Mouse (Mus musculus) stomach, postnatal 0 days (tissue): ENCODE measurements around the gene Dynll1. TPM values are rescaled to one million over a fixed set of nuclear protein-coding genes. Genes with fewer than 3 reads are reported as not detected.
A peak's percentile ranks its signal among the peaks of the same experiment; 100 is the strongest.

Experiments used
- ATAC-seq: fragments of 200-750 bp; cut with Nextera tagmentation; 2 replicates; pipeline ENCODE4 v1.8.0; 2017; ENCODE audit not compliant: low FRiP score, low TSS enrichment
- DNase-seq: peaks from one replicate; pipeline ENCODE4 v3.0.0-alpha.2; 2016; ENCODE audit warnings: low spot score
- H3K27ac ChIP-seq: fragments of 300-500 bp; sonication (generic); replicated peaks from 2 replicates; pipeline ENCODE4 v1.5.1; 2014; ENCODE audit warnings: mild to moderate bottlenecking, control low read depth
- H3K27me3 ChIP-seq: fragments of 300-500 bp; sonication (generic); 2 replicates; pipeline ENCODE4 v1.6.1; 2014; ENCODE audit warnings: low read length; ENCODE audit not compliant: control insufficient read depth, insufficient read depth
- H3K36me3 ChIP-seq: fragments of 300-500 bp; sonication (generic); 2 replicates; pipeline ENCODE4 v1.6.1; 2014; ENCODE audit warnings: low read length, mixed read lengths; ENCODE audit not compliant: control insufficient read depth, insufficient read depth
- H3K4me1 ChIP-seq: fragments of 300-500 bp; sonication (generic); replicated peaks from 2 replicates; pipeline ENCODE4 v1.6.1; 2014; ENCODE audit warnings: antibody characterized with exemption; ENCODE audit not compliant: control insufficient read depth, insufficient read depth
- H3K4me2 ChIP-seq: fragments of 300-500 bp; sonication (generic); replicated peaks from 2 replicates; pipeline ENCODE4 v1.6.1; 2014; ENCODE audit warnings: low read depth, mild to moderate bottlenecking, control low read depth, moderate library complexity
- H3K4me3 ChIP-seq: fragments of 300-500 bp; sonication (generic); 2 replicates; pipeline ENCODE4 v1.5.1; 2014; ENCODE audit warnings: low read depth, low read length, control low read depth
- H3K9ac ChIP-seq: fragments of 300-500 bp; sonication (generic); 2 replicates; pipeline ENCODE4 v1.6.1; 2014; ENCODE audit warnings: mild to moderate bottlenecking, low read length, control low read depth, mixed read lengths
- H3K9me3 ChIP-seq: fragments of 300-500 bp; sonication (generic); 2 replicates; pipeline ENCODE4 v1.6.1; 2016; ENCODE audit warnings: low read length; ENCODE audit not compliant: control insufficient read depth
- CTCF ChIP-seq: IDR thresholded peaks from 2 replicates; pipeline ENCODE4 v1.5.1; 2016; ENCODE audit warnings: antibody characterized with exemption, low read depth, mild to moderate bottlenecking, moderate library complexity
- EP300 ChIP-seq: optimal IDR thresholded peaks from 2 replicates; pipeline ENCODE3; 2016; ENCODE audit warnings: antibody characterized with exemption
- WGBS: fragments of 180-500 bp; shearing (Covaris S2); extraction: QIAGEN DNeasy Blood & Tissue Kit; methylation state at CpG from one replicate; pipeline ENCODE4 v1.1.7; 2014; 5-methylcytosine and 5-hydroxymethylcytosine counted together
- polyA plus RNA-seq: library from polyadenylated mRNA; unstranded; fragments of >200 nt; fragmentation: Nextera tagmentation; extraction: Ambion mirVana; gene quantifications from 2 replicates; pipeline ENCODE4 v1.2.1, GENCODE M21; 2015

Dynll1 gene
- polyA plus RNA-seq = 1,661 and 1,792 TPM in 2 replicates

DNA sequence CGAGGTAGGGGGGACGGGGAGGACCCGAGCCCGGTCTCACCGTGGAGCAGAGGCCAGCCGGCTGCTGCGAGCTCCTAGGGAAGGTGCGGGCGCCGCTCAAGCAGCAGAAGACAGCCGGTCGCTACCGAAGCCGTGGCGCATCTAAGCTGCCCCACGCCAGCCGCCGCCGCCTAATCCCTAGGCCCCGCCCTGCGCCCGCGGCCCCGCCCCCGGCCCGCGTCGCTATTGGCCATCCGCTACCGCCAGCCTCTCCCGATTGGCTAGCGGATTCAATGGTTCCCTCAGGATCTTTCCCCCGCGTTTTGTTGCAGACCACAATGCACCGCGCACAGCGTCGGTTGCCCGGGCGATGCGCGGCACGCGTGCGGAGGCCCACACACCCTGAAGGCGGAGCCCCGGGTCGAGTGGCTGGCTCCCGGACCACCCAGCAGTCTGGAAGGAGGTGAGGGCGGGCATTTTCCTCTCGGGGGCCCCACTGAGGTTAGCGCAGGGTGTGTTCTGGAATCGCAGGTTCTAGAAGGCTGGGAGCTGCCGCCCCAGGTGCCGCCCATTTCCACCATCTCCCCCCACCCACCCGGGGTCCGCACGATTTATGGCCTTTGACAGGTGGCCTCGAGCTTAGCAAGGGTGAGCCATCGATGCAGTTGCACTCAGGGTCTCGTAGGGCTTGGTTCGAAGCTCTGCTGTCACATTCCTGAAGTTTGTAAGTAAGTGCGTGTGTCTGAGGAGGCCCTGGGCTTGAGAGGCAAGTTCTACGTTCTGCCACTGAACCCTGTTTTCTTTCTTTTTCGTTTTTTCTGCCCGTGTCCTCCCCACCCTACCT is at the start of gene Dynll1:
Dynll1 (minus strand) TSS at position 208 of the 823 bp plus-strand sequence.
- WGBS = under 1% methylated on average over 56 of the region's 66 CpGs
- no peaks in the 10 kb centered on the region for H3K27me3 ChIP-seq
- peak within 1 kb of the TSS; percentile 87 for H3K4me3 ChIP-seq
- peak within 1 kb of the TSS; percentile 95 for H3K27ac ChIP-seq
- H3K4me1 ChIP-seq = peaks cover 4% of the 10 kb centered on the region
- ATAC-seq = peak; percentile 95
- peaks cover 6% of the 10 kb centered on the region for H3K36me3 ChIP-seq
- peak; percentile 99 for DNase-seq
- peak within 1 kb of the TSS; percentile 81 for H3K4me2 ChIP-seq
- no peaks in the 10 kb centered on the region for H3K9me3 ChIP-seq
- peak within 1 kb of the TSS; percentile 82 for H3K9ac ChIP-seq
- TF ChIP-seq EP300 = peak; percentile 95
- peak; percentile 40; the same call in 1 of the 2 replicates for TF ChIP-seq CTCF

DNA sequence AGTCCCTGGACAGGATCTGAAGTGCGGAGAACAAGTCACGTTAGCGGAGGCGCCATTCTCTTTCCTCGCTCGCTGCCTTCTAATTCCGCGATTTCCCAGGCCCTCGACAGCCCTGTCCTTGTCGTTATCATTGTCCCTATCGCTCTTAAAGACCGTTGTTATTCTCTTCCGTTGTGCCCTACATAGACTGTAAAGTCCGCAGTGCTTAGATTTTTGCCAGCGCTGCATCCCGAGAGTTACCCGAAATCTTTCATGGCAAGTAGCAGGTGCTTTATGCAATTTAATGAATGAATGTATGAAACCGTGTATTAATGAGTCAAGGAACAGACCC is 48.4 kb upstream of the Dynll1 start:
- TF ChIP-seq EP300 = no peak
- H3K4me3 ChIP-seq = peak overlapping the region; percentile 73
- H3K9ac ChIP-seq = peak overlapping the region; percentile 62
- DNase-seq (no peak), ATAC-seq (peak; percentile 20)
- H3K27ac ChIP-seq = peak overlapping the region; percentile 74
- H3K9me3 ChIP-seq = no peaks in the 10 kb centered on the region
- no peaks in the 10 kb centered on the region; the same call in 1 of the 2 replicates for H3K4me1 ChIP-seq
- H3K27me3 ChIP-seq = no peaks in the 10 kb centered on the region
- peaks cover 4% of the 10 kb centered on the region; the same call in 1 of the 2 replicates for H3K36me3 ChIP-seq
- H3K4me2 ChIP-seq = peak overlapping the region; percentile 84
- WGBS = under 1% methylated on average over 18 of the region's 18 CpGs

GRCm38 (mm10) chr5:115348546-115349224 is 47.9 kb upstream of the Dynll1 start, which contains the start of gene Cox6a1:
Gene Cox6a1, minus strand, starts transcription at chr5:115348981.
- under 1% methylated on average over 62 of the region's 74 CpGs for WGBS
- H3K4me3 ChIP-seq = peak within 1 kb of the TSS; percentile 73
- DNase-seq (peak; percentile 99), ATAC-seq (peak; percentile 91)
- H3K27ac ChIP-seq = peak within 1 kb of the TSS; percentile 74
- peak within 1 kb of the TSS; percentile 76 for H3K9ac ChIP-seq
- no peaks in the 10 kb centered on the region for H3K9me3 ChIP-seq
- H3K4me1 ChIP-seq = no peaks in the 10 kb centered on the region; the same call in 1 of the 2 replicates
- H3K27me3 ChIP-seq = no peaks in the 10 kb centered on the region
- TF ChIP-seq EP300 = no peak
- TF ChIP-seq CTCF = peak; percentile 47
- peaks cover 4% of the 10 kb centered on the region; the same call in 1 of the 2 replicates for H3K36me3 ChIP-seq
- peak within 1 kb of the TSS; percentile 86 for H3K4me2 ChIP-seq

GRCm38 (mm10) chr5:115347564-115347963 is 46.8 kb upstream of the Dynll1 start:
- Histone ChIP-seq H3K27ac (no peak overlapping the region), H3K4me3 (peak overlapping the region; percentile 73)
- ATAC-seq = peak; percentile 63

DNA sequence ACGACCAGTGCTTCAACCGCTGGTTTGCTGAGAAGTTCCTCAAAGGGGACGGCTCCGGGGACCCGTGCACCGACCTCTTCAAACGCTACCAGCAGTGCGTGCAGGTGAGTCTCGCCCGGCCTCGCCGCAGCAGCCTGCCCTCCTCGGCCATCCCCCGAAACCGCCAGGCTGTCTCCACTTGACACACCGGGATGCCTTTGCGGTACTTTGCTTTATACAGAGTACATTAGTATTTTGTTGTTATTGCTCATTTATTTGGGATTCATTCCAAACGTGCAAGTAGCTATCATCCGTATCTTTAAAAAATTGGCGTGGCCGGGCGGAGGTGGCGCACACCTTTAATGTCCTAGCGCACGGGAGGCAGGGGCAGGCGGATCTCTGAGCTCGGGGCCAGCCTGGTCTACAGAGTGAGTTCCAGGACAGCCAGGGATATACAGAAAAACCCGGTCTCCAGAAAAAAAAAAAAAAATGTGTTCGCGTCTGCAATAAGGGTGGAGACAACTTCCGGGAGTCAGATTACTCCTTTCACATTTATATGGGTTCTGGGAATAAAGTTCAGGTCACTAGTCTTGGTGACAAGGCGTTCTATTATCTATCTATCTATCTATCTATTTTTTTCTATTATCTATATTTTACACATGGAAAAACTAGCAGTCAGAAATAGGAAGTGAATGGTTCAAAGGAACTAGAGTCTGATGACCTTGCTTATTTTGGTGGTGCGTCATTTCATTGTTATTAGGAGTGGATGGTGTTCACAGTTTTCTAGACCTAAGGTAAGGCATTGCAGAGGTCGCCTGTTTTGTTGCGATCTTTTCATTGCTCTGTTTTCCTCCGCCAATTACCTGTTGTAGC is 40.7 kb upstream of the Dynll1 start:
- WGBS = 9% methylated on average over 36 of the region's 36 CpGs

More at GRCm38 (mm10) chr5:115347564-115347963, 46.8 kb upstream of the Dynll1 start:
- TF ChIP-seq CTCF (peak; percentile 88), EP300 (no peak)
- Histone ChIP-seq H3K9ac (0 out of 2 replicates have a peak overlapping the region, but pooled peaks have one; percentile 76), H3K27me3 (no peaks in the 10 kb centered on the region), H3K4me1 (no peaks in the 10 kb centered on the region; the same call in 1 of the 2 replicates), H3K9me3 (no peaks in the 10 kb centered on the region), H3K4me2 (peak overlapping the region; percentile 86), H3K36me3 (peaks cover 4% of the 10 kb centered on the region; the same call in 1 of the 2 replicates)
- under 1% methylated on average over 5 of the region's 5 CpGs for WGBS
- DNase-seq = peak; percentile 88

More for the DNA sequence above, 40.7 kb upstream of the Dynll1 start:
- TF ChIP-seq EP300 (no peak), CTCF (no peak; the same call in 1 of the 2 replicates)
- Histone ChIP-seq H3K9me3 (no peaks in the 10 kb centered on the region), H3K27ac (peak overlapping the region; percentile 78), H3K4me3 (peak overlapping the region; percentile 91), H3K36me3 (peaks cover 4% of the 10 kb centered on the region; the same call in 1 of the 2 replicates), H3K27me3 (no peaks in the 10 kb centered on the region), H3K9ac (peak overlapping the region; percentile 92), H3K4me1 (no peaks in the 10 kb centered on the region), H3K4me2 (peak overlapping the region; percentile 92)
- peak; percentile 53; the same call in 1 of the 2 replicates for ATAC-seq
- DNase-seq = no peak
